Mouse (Mus musculus) stomach, embryonic 15.5 days (tissue): ENCODE results near the gene Proser2. TPM values are rescaled to one million over a fixed set of nuclear protein-coding genes. Genes with fewer than 3 reads are reported as not detected.
A peak's percentile ranks its signal among the peaks of the same experiment; 100 is the strongest.

Source experiments
- ATAC-seq: fragments of 200-750 bp; cut with Nextera tagmentation; 2 replicates; pipeline ENCODE4 v1.8.0; 2017; ENCODE audit warnings: low read depth, moderate number of reproducible peaks, moderate TSS enrichment; ENCODE audit not compliant: insufficient read depth, low FRiP score
- H3K27ac ChIP-seq: fragments of 300-500 bp; sonication (generic); 2 replicates; pipeline ENCODE4 v1.5.1; 2015; ENCODE audit warnings: mild to moderate bottlenecking, inconsistent platforms
- H3K27me3 ChIP-seq: fragments of 300-500 bp; sonication (generic); replicated peaks from 2 replicates; pipeline ENCODE4 v1.6.1; 2015; ENCODE audit warnings: inconsistent platforms
- H3K36me3 ChIP-seq: fragments of 300-500 bp; sonication (generic); 2 replicates; pipeline ENCODE4 v1.6.1; 2015; ENCODE audit warnings: inconsistent platforms
- H3K4me1 ChIP-seq: fragments of 300-500 bp; sonication (generic); 2 replicates; pipeline ENCODE4 v1.6.1; 2015; ENCODE audit warnings: inconsistent platforms
- H3K4me2 ChIP-seq: fragments of 300-500 bp; sonication (generic); 2 replicates; pipeline ENCODE4 v1.6.1; 2015; ENCODE audit warnings: mild to moderate bottlenecking, inconsistent platforms
- H3K4me3 ChIP-seq: fragments of 300-500 bp; sonication (generic); replicated peaks from 2 replicates; pipeline ENCODE4 v1.5.1; 2015; ENCODE audit warnings: inconsistent platforms
- H3K9ac ChIP-seq: fragments of 300-500 bp; sonication (generic); 2 replicates; pipeline ENCODE4 v1.6.1; 2015; ENCODE audit warnings: inconsistent platforms
- H3K9me3 ChIP-seq: fragments of 300-500 bp; sonication (generic); 2 replicates; pipeline ENCODE4 v1.6.1; 2016; ENCODE audit warnings: inconsistent platforms
- WGBS: fragments of 180-500 bp; shearing (Covaris S2); methylation state at CpG from one replicate; pipeline ENCODE4 v1.1.7; 2015; 5-methylcytosine and 5-hydroxymethylcytosine counted together
- polyA plus RNA-seq: library from polyadenylated mRNA; unstranded; fragments of >200 nt; fragmentation: Nextera tagmentation; extraction: Ambion mirVana; gene quantifications from 2 replicates; pipeline ENCODE4 v1.2.1, GENCODE M21; 2015

Gene Proser2
- 29.0 and 32.8 TPM in 2 replicates for polyA plus RNA-seq

DNA sequence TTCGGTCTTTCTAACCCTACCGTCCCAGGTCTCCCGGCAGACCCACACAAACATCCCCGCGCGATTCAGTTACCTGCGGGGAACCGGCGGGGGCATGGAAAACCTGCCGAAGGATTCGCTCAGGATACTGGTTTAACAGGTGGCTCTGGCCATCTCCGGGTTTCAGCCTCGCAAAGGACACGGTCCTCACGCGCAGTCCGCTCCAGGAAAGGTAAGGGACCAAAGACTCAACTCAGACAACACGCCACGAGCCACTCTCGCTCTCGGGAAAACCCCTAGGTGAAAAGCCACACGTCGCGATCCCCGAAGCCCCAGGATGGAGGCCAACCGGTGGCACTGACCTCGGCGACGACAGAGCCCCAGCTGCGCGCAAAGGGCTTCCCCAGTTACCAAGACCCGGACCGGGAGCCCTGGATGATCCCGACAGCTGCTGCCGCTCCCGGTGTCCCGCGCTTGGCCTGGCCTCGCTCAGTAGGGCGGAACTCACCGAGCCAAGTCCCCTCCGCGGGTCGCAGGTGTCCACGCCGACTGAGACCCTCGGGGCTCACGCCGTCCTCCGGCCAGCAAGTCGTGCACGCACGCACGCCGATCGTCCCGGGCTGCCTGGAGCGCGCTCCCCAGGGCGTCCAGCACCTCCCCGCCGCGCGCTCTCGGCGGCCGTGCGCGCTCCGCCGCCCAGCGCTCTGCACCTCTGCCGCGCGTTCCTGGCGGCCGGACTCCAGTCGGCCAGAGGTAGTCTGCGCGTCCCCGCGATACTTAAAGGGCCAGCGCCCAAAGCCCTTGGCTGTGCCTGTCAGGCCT is at the start of gene Proser2:
TSS of gene Proser2 (minus strand) at position 657 of the 801 bp plus-strand sequence.
- ATAC-seq: peak; percentile 95
- WGBS: under 1% methylated on average over 83 of the region's 83 CpGs

DNA sequence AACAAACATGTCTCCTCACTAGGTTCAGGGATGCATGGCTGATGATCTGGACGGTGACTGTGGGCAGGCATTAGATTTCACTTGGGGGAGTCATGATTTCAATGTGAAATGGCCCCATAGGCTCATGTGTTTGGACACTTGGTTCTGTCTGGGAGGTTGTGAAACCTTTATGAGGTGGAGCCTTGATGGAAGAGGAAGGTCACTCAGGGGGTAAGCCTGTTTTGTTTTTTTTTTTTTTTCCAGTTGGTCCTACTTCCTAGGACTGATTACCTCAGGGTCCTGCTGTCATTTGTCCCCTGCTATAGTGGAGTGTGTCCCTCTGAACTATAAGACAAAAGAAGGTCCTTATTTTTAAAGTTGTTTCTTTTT is 49.7 kb upstream of the Proser2 start:
- Histone ChIP-seq H3K4me3 (no peak overlapping the region), H3K27ac (no peak overlapping the region), H3K27me3 (no peaks in the 10 kb centered on the region), H3K9ac (no peak overlapping the region), H3K4me1 (no peaks in the 10 kb centered on the region), H3K36me3 (no peaks in the 10 kb centered on the region), H3K9me3 (no peaks in the 10 kb centered on the region), H3K4me2 (no peak overlapping the region)
- WGBS: 83% methylated on average over 1 of the region's 1 CpGs
- no peak for ATAC-seq

More for the DNA sequence above, at the start of gene Proser2:
- peak within 1 kb of the TSS; percentile 49 for H3K9ac ChIP-seq
- no peaks in the 10 kb centered on the region for H3K36me3 ChIP-seq
- H3K4me1 ChIP-seq: no peaks in the 10 kb centered on the region
- H3K27me3 ChIP-seq: peaks cover 7% of the 10 kb centered on the region; the same call in 1 of the 2 replicates
- no peaks in the 10 kb centered on the region for H3K9me3 ChIP-seq
- peak within 1 kb of the TSS; percentile 77 for H3K27ac ChIP-seq
- peak within 1 kb of the TSS; percentile 75 for H3K4me3 ChIP-seq
- H3K4me2 ChIP-seq: peak within 1 kb of the TSS; percentile 85

DNA sequence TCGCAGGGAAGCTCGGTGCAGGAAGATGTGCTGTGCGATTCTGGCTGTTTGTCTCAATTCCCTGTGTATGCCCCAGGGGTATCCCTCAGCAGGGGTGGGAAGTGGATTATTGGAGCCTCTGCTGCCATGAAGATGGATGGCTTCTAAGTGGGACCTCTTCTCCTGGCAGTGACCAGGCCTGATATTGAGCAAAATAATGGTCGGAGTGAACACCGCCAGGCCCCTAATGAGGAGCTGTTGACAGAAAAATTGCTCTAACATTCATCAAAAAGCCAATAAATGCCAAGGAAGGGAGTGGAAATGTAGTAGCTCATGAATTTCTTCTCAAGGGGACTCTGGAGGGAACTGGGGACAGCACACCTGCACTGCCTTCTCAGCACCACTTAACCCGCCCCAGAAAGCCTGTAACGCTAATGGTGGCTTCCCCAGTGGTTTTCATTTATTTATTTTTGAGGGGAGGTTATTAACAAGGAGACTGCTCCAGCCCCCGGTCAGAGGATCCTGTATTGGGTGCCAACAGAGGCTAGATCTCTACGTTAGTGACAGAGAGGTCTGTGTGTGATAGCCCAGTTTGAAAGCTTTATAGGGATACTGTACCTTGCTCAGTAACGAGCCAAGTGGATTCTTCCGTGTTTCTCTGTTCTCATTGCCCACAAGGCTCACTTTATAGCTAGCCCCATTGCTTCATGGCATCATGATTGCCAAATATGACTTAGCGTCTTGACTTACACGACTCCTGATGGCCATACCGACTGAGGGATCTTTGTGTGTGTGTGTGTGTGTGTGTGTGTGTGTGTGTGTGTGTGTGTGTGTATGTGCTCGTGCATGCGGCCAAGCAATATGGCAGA is 49.1 kb upstream of the Proser2 start:
- Histone ChIP-seq H3K9me3 (no peaks in the 10 kb centered on the region), H3K4me2 (no peak overlapping the region), H3K27me3 (no peaks in the 10 kb centered on the region), H3K9ac (no peak overlapping the region), H3K4me1 (no peaks in the 10 kb centered on the region), H3K27ac (no peak overlapping the region), H3K4me3 (no peak overlapping the region), H3K36me3 (no peaks in the 10 kb centered on the region)
- no peak for ATAC-seq
- 68% methylated on average over 16 of the region's 16 CpGs for WGBS

GRCm38 (mm10) chr2:6173013-6173412 is 43.0 kb upstream of the Proser2 start:
- H3K4me1 ChIP-seq: no peaks in the 10 kb centered on the region
- H3K4me3 ChIP-seq: no peak overlapping the region
- no peak overlapping the region for H3K4me2 ChIP-seq
- no peak for ATAC-seq
- H3K9ac ChIP-seq: no peak overlapping the region
- H3K27ac ChIP-seq: no peak overlapping the region
- no peaks in the 10 kb centered on the region for H3K9me3 ChIP-seq
- H3K36me3 ChIP-seq: no peaks in the 10 kb centered on the region
- H3K27me3 ChIP-seq: no peaks in the 10 kb centered on the region
- 50% methylated on average over 3 of the region's 3 CpGs for WGBS

GRCm38 (mm10) chr2:6168560-6168959 is 38.5 kb upstream of the Proser2 start:
- no peak overlapping the region for H3K9ac ChIP-seq
- peaks cover 4% of the 10 kb centered on the region; the same call in 1 of the 2 replicates for H3K4me1 ChIP-seq
- H3K36me3 ChIP-seq: no peaks in the 10 kb centered on the region
- no peak overlapping the region for H3K27ac ChIP-seq
- no peak overlapping the region for H3K4me3 ChIP-seq
- no peaks in the 10 kb centered on the region for H3K9me3 ChIP-seq
- H3K4me2 ChIP-seq: no peak overlapping the region
- no peaks in the 10 kb centered on the region for H3K27me3 ChIP-seq
- 77% methylated on average over 2 of the region's 2 CpGs for WGBS
- ATAC-seq: no peak

GRCm38 (mm10) chr2:6167843-6168558 is 38.0 kb upstream of the Proser2 start:
- no peak overlapping the region for H3K9ac ChIP-seq
- peaks cover 7% of the 10 kb centered on the region; the same call in 1 of the 2 replicates for H3K4me1 ChIP-seq
- H3K9me3 ChIP-seq: no peaks in the 10 kb centered on the region
- no peaks in the 10 kb centered on the region for H3K27me3 ChIP-seq
- no peak overlapping the region for H3K27ac ChIP-seq
- H3K4me3 ChIP-seq: no peak overlapping the region
- 0 out of 2 replicates have a peak, but pooled peaks have one; percentile 41 for ATAC-seq
- H3K36me3 ChIP-seq: no peaks in the 10 kb centered on the region
- H3K4me2 ChIP-seq: no peak overlapping the region
- 25% methylated on average over 5 of the region's 5 CpGs for WGBS

DNA sequence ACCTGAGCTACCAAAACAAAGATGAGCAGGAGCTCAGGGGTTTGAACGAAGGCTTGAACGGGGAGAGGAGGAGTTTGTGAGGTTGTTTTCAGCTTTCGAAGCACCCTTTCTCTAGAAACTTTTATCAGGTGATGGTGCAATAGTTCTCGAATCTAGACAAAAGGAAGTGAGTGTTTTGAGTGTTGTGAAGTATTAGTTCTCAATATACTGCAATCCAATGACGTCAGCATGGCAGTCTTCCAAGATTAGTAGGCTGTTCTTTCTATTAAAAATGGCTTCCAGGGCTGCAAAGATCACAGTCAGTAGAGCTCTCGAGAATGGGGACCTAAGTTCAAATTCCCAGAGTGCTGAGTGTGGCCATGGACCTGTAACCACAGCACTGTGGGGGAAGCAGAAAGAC is 35.8 kb upstream of the Proser2 start:
- H3K27me3 ChIP-seq: no peaks in the 10 kb centered on the region
- WGBS: 69% methylated on average over 6 of the region's 6 CpGs
- no peak overlapping the region for H3K4me2 ChIP-seq
- no peaks in the 10 kb centered on the region for H3K9me3 ChIP-seq
- no peak overlapping the region for H3K9ac ChIP-seq
- peaks cover 10% of the 10 kb centered on the region; the same call in 1 of the 2 replicates for H3K4me1 ChIP-seq
- H3K36me3 ChIP-seq: no peaks in the 10 kb centered on the region
- no peak for ATAC-seq
- H3K4me3 ChIP-seq: no peak overlapping the region
- H3K27ac ChIP-seq: no peak overlapping the region

DNA sequence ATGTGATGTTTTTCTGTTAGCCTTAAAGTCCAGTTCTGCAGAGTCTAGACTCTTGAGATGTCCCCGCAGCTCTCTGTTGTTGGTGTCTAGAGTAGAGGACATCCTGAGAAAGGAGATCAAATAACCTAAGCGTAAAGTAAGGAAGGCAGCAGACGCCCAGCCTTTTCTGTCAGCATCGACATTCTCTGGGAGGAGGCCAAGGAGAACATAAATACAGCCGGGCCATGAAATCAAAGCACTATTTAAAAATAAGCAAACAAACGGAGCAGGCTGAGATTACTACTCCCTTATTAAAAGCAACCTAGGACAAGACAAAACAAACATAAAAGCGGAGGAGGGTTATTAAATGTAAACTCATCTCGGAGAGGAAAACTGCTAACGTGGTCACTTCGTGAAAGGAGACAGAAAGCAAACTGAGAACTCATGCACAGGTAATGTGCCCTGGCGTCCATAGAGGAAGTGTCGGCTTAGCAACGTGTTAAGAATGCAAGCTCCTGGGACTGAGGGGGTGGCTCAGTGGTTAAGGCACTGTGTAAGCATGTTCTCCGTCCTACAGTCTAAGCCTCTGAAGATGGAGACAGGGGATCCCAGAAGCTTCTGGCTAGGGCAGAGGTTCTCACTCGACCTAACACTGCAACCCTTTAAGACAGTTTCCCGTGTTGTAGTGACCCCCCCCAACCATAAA is 34.7 kb upstream of the Proser2 start:
- 0 out of 2 replicates have a peak overlapping the region, but pooled peaks have one; percentile 10 for H3K4me2 ChIP-seq
- H3K9ac ChIP-seq: no peak overlapping the region
- peaks cover 10% of the 10 kb centered on the region; the same call in 1 of the 2 replicates for H3K4me1 ChIP-seq
- H3K9me3 ChIP-seq: no peaks in the 10 kb centered on the region
- H3K27me3 ChIP-seq: no peaks in the 10 kb centered on the region
- no peaks in the 10 kb centered on the region for H3K36me3 ChIP-seq
- ATAC-seq: no peak
- H3K4me3 ChIP-seq: no peak overlapping the region
- WGBS: 29% methylated on average over 16 of the region's 16 CpGs
- no peak overlapping the region for H3K27ac ChIP-seq

DNA sequence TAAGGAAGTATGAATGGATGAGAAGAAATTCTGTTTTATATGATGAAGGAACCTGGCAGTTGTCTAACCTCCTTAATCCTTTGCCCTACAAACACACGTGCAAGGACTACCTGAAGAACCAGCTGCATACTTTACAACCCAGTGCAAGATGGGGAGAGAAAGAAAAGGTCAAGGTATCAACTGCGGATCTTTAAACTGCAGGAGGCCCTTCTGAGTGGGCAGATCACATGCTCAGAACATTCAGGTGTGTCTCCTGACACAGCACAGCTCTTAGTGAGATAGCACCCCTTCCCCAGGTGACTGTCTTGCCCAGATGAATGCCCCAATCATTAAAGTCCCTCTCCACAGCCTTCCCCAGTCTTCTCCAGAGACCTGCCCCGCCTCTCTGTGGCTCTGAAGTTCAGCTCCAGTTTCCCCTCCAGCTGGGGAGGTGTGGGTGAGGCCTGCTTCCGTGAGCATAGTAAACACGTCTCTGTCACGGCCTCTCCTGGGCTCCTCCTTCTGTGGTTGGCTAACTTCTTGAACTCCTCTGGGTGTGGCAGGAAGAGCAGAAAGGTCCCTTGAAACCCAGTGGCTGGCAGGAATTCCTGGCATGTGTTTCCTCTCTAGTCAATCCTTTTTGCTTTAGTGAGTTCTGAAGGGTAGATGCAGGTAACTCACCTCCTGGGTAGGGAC is 32.5 kb upstream of the Proser2 start:
- peak; percentile 81 for ATAC-seq
- H3K27ac ChIP-seq: peak overlapping the region; percentile 74; the same call in 1 of the 2 replicates
- H3K4me3 ChIP-seq: no peak overlapping the region
- no peaks in the 10 kb centered on the region for H3K9me3 ChIP-seq
- H3K4me1 ChIP-seq: peaks cover 10% of the 10 kb centered on the region; the same call in 1 of the 2 replicates
- WGBS: 30% methylated on average over 6 of the region's 6 CpGs
- H3K4me2 ChIP-seq: no peak overlapping the region
- H3K36me3 ChIP-seq: no peaks in the 10 kb centered on the region
- no peak overlapping the region for H3K9ac ChIP-seq
- no peaks in the 10 kb centered on the region for H3K27me3 ChIP-seq

GRCm38 (mm10) chr2:6159735-6160134 is 29.7 kb upstream of the Proser2 start:
- Histone ChIP-seq H3K9ac (no peak overlapping the region), H3K9me3 (no peaks in the 10 kb centered on the region), H3K36me3 (no peaks in the 10 kb centered on the region), H3K4me2 (no peak overlapping the region), H3K4me1 (peaks cover 6% of the 10 kb centered on the region; the same call in 1 of the 2 replicates), H3K27me3 (no peaks in the 10 kb centered on the region), H3K4me3 (no peak overlapping the region), H3K27ac (no peak overlapping the region)
- 20% methylated on average over 2 of the region's 2 CpGs for WGBS
- ATAC-seq: no peak
